Mouse (Mus musculus): ENCODE results near the gene Lce1a2. TPM values are rescaled to one million over a fixed set of nuclear protein-coding genes. Genes with fewer than 3 reads are reported as not detected.

Lce1a2 gene
- not detected in 2 replicates for total RNA-seq (2021)
- long read RNA-seq: 0 reads

DNA sequence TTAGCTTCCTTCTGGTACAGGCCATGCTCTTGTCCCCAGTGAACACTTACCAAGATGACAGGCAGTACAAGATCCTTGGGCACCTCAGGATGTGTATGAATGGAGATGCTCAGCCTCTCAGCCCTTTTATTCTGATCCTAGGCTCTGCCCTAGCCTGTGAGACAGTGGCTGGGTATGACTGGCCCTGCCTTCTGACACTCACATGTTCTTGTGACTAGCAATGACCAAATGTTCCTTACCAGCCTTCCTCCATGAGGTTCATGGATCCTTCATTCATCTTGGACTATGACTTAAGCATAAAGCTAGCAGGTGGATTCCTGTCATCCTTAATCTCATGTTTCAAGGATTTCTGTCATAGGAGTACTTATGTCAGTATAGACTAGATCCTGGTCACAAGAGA lies at the start of gene Lce1a2:
Gene Lce1a2, minus strand, starts transcription at position 101 of the 400 bp plus-strand sequence.
- DNase-seq: no peak

- DNase-seq: no peak
Measured at GRCm38 (mm10) chr3:92715122-92715521, 45.0 kb upstream of the Lce1a2 start.

GRCm38 (mm10) chr3:92708974-92709373 lies 38.9 kb upstream of the Lce1a2 start, which contains the start of gene Lce1e:
TSS of gene Lce1e (minus strand) at chr3:92709074.
- DNase-seq: no peak

DNA sequence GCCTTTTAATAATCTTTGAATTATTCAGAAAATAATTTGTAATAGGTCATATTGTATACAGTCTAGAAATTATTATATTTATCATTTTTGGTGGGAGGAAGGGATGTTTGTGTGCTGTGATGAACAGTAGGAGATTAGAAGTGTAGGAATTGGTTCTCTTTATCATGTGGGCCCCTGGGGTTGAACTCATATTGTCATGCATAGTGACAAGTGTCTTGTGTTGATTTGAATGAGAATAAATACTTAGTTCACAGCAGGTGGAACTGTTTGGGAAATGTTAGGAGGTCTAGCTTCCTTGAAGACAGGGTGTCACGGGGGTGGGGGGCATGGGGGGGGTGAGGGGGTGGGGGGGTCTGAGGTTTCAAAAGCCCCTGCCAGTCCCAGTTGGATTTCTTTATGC lies 24.5 kb upstream of the Lce1a2 start:
- no peak for DNase-seq

- DNase-seq: no peak
Measured at GRCm38 (mm10) chr3:92691688-92692087, 21.6 kb upstream of the Lce1a2 start.

- peak; percentile 21 for DNase-seq
Measured at GRCm38 (mm10) chr3:92689154-92689553, 19.0 kb upstream of the Lce1a2 start.

DNA sequence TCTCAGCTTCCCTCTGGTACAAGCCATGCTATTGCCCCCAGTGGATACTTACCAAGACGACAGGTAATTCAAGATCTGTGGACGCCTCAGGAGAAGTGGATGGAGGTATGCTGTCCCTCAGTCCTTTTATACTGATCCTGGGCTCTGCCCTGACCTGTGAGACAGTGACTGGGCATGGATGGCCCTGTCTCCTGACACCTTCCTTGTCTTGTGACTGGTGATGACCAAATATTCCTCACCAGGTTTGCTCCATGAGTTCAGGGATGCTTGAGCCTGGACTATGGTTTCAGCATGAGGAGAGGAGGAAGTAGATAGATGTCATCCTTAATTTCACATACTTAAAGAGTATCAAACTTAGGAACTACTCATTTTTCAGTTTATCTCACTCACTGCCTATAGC lies 17.0 kb upstream of the Lce1a2 start, which contains the start of gene Lce1d:
Gene Lce1d, minus strand, starts transcription at position 101 of the 400 bp plus-strand sequence.
- no peak for DNase-seq

- DNase-seq: no peak
Measured at GRCm38 (mm10) chr3:92678947-92679346, 8.8 kb upstream of the Lce1a2 start, which contains the start of gene Lce1c. TSS of gene Lce1c (plus strand) at chr3:92679247.

- DNase-seq: no peak
Measured at GRCm38 (mm10) chr3:92656826-92657225, 13.3 kb downstream of the Lce1a2 start, which contains the start of gene Lce1b. TSS of gene Lce1b (minus strand) at chr3:92656926.

- DNase-seq: no peak
Measured at GRCm38 (mm10) chr3:92648207-92648606, 21.9 kb downstream of the Lce1a2 start, which contains the start of gene Lce1a1. TSS of gene Lce1a1 (minus strand) at chr3:92648307.

DNA sequence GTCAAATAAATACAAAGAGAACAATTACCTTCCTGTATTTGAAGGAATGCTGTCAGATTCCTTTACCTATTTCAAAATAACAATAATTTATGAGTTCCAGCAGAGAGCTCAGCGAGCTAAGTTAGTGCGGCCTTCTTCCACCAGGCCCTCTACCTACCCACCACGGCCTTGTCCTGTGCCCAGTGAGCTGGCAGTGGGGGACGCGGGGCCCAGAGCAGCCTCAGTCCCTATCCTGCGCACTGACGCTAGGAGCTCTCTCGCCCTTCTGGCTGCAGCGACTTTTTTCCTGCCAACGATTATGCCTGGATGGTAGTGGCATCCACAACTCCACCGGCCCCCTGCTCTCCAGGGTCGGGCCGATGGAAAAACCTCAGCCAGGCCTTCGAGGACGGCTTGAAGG lies 30.3 kb downstream of the Lce1a2 start:
- no peak for DNase-seq

DNA sequence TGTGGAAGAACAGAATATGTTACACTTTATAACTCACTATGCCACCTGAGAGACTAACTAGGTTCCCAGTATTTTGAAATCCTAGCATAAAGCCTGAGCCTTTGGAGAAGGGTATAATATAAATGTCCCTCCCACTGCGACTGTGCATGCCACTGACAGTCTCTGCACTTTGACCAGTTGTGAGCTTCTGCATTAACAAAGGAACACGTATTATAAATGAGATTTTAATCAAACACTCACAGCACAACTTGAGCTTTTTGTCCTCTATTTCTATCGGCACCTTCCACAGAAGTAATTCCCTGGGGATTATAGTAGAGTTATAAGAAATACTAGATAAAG lies 31.5 kb downstream of the Lce1a2 start:
- no peak for DNase-seq

- no peak for DNase-seq
Measured at GRCm38 (mm10) chr3:92637745-92638652, 32.1 kb downstream of the Lce1a2 start.

- no peak for DNase-seq
Measured at GRCm38 (mm10) chr3:92621560-92621959, 48.6 kb downstream of the Lce1a2 start, which contains the start of gene Lce6a. TSS of gene Lce6a (minus strand) at chr3:92621660.

Other genes with a start within 250 kb of the Lce1a2 start
- gene Gm9774, start 240.9 kb downstream of the Lce1a2 start, total RNA-seq (2021): 4.2 and 25.6 TPM in 2 replicates
- not detected in 2 replicates for gene Sprr2k, start 237.7 kb downstream of the Lce1a2 start, total RNA-seq (2021)
- gene Sprr1b, start 231.5 kb downstream of the Lce1a2 start, total RNA-seq (2021): not detected in 2 replicates
- gene Sprr3, start 211.6 kb downstream of the Lce1a2 start, total RNA-seq (2021): not detected in 2 replicates
- not detected in 2 replicates for gene Sprr1a, start 184.4 kb downstream of the Lce1a2 start, total RNA-seq (2021)
- not detected in 2 replicates for gene Sprr4, start 169.8 kb downstream of the Lce1a2 start, total RNA-seq (2021)
- not detected in 2 replicates for gene 2310046K23Rik, start 135.8 kb downstream of the Lce1a2 start, total RNA-seq (2021)
- gene Ivl, start 96.6 kb downstream of the Lce1a2 start, total RNA-seq (2021): not detected in 2 replicates
- not detected in 2 replicates for gene Smcp, start 81.3 kb downstream of the Lce1a2 start, total RNA-seq (2021)
- not detected in 2 replicates for gene 2210017I01Rik, start 62.8 kb downstream of the Lce1a2 start, total RNA-seq (2021)
- not detected in 2 replicates for gene Lce6a, start 48.7 kb downstream of the Lce1a2 start, total RNA-seq (2021)
- not detected in 2 replicates for gene Lce1a1, start 22.0 kb downstream of the Lce1a2 start, total RNA-seq (2021)
- not detected in 2 replicates for gene Lce1b, start 13.4 kb downstream of the Lce1a2 start, total RNA-seq (2021)
- gene Lce1c, start 8.9 kb upstream of the Lce1a2 start, total RNA-seq (2021): not detected in 2 replicates
- not detected in 2 replicates for gene Lce1d, start 16.9 kb upstream of the Lce1a2 start, total RNA-seq (2021)
- not detected in 2 replicates for gene Lce1e, start 38.8 kb upstream of the Lce1a2 start, total RNA-seq (2021)
- gene Lce1f, start 50.0 kb upstream of the Lce1a2 start, total RNA-seq (2021): not detected in 2 replicates
- not detected in 2 replicates for gene Gm38119, start 68.8 kb upstream of the Lce1a2 start, total RNA-seq (2021)
- gene Lce1g, start 82.0 kb upstream of the Lce1a2 start, total RNA-seq (2021): not detected in 2 replicates
- not detected in 2 replicates for gene Lce1h, start 94.8 kb upstream of the Lce1a2 start, total RNA-seq (2021)
- not detected in 2 replicates for gene Lce1i, start 108.6 kb upstream of the Lce1a2 start, total RNA-seq (2021)
- gene Lce1j, start 120.2 kb upstream of the Lce1a2 start, total RNA-seq (2021): not detected in 2 replicates
- not detected in 2 replicates for gene Lce1k, start 137.6 kb upstream of the Lce1a2 start, total RNA-seq (2021)
- gene Kprp, start 156.9 kb upstream of the Lce1a2 start, total RNA-seq (2021): not detected in 2 replicates
- not detected in 2 replicates for gene Lce1l, start 181.0 kb upstream of the Lce1a2 start, total RNA-seq (2021)
- not detected in 2 replicates for gene 2310050C09Rik, start 199.9 kb upstream of the Lce1a2 start, total RNA-seq (2021)

Data from adrenal gland, postnatal 25 days (tissue).